Mouse (Mus musculus) ES-Bruce4 (cell line): Measurements from ENCODE around the gene Asic1. TPM values are rescaled to one million over a fixed set of nuclear protein-coding genes. Genes with fewer than 3 reads are reported as not detected.
A peak's percentile ranks its signal among the peaks of the same experiment; 100 is the strongest.

Source experiments
- H3K27ac ChIP-seq: 2 replicates; pipeline ENCODE4 v1.5.1; 2012; ENCODE audit warnings: low read length, inconsistent platforms; ENCODE audit not compliant: insufficient read depth
- H3K27me3 ChIP-seq: 2 replicates; pipeline ENCODE4 v1.6.1; 2012; ENCODE audit warnings: mild to moderate bottlenecking, low read length, inconsistent platforms; ENCODE audit not compliant: control insufficient read depth, poor library complexity, insufficient read depth, severe bottlenecking
- H3K36me3 ChIP-seq: 2 replicates; pipeline ENCODE4 v1.6.1; 2012; ENCODE audit warnings: inconsistent platforms, mild to moderate bottlenecking, low read length, moderate library complexity; ENCODE audit not compliant: control insufficient read depth, poor library complexity, insufficient read depth, severe bottlenecking
- H3K4me1 ChIP-seq: one replicate; pipeline ENCODE4 v1.8.1; 2011; ENCODE audit warnings: low read length; ENCODE audit not compliant: control insufficient read depth, insufficient read depth
- H3K4me3 ChIP-seq: 2 replicates; pipeline ENCODE4 v1.5.1; 2011; ENCODE audit warnings: low read depth, mild to moderate bottlenecking, low read length
- H3K9ac ChIP-seq: 2 replicates; pipeline ENCODE4 v1.6.1; 2012; ENCODE audit warnings: low read depth, mild to moderate bottlenecking, inconsistent platforms; ENCODE audit not compliant: poor library complexity, severe bottlenecking
- H3K9me3 ChIP-seq: replicated peaks from 2 replicates; pipeline ENCODE4 v1.6.1; 2012; ENCODE audit warnings: mild to moderate bottlenecking, low read length, inconsistent platforms; ENCODE audit not compliant: control insufficient read depth, poor library complexity, insufficient read depth, severe bottlenecking
- CTCF ChIP-seq: IDR thresholded peaks from one replicate; pipeline ENCODE4 v1.8.1; 2011; ENCODE audit warnings: low read depth, low read length
- EP300 ChIP-seq: IDR thresholded peaks from 2 replicates; pipeline ENCODE4 v1.6.1; 2011; ENCODE audit warnings: low read depth, low read length; ENCODE audit not compliant: insufficient read depth
- POLR2A ChIP-seq: IDR thresholded peaks from one replicate; pipeline ENCODE4 v1.8.1; 2011; ENCODE audit warnings: low read length; ENCODE audit not compliant: insufficient read depth
- polyA plus RNA-seq: library from polyadenylated mRNA; stranded (reverse); fragments of >200 nt; gene quantifications from 2 replicates; pipeline ENCODE4 v1.2.4, GENCODE M21; 2011; ENCODE audit warnings: low read depth; ENCODE audit not compliant: missing spikeins, insufficient read depth, insufficient read length

Gene Asic1
- polyA plus RNA-seq, 1 experiment, result 3.9 TPM

DNA sequence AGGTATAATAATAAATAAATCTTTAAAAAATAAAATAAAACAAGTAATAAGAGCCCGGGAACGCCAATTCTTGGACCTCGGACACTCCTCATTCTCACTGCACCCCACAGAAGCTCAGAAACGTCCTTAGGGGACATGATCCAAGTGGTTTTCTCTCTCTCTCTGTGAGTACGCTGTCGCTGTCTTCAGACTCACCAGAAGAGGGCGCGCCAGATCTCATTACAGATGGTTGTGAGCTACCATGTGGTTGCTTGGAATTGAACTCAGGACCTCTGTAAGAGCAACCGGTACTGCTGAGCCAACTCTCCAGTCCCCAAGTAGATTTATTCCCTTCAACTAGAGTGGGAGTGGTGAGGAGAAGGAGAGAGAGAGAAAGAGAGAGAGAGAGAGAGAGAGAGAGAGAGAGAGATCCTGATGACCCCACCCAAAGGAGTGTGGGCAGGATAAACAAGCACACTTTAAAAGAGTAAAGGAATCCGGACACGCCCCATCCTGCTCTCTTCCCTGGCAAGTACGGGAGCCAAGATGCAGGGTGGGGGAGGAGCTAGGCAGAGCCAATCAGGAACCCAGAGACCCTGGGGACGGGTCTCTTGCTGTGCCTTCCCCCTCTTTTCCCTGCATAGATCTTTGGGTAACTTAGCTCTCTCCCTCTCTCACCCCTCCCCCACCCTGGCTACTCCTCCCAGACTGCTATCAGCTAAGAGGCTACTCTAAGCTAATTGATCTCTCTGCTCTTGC, 8.1 kb downstream of the Asic1 start:
- H3K27ac ChIP-seq, result peak overlapping the region; percentile 92
- TF ChIP-seq POLR2A (no peak), CTCF (peak; percentile 64), EP300 (no peak)
- H3K4me3 ChIP-seq, result 0 out of 2 replicates have a peak overlapping the region, but pooled peaks have one; percentile 36

DNA sequence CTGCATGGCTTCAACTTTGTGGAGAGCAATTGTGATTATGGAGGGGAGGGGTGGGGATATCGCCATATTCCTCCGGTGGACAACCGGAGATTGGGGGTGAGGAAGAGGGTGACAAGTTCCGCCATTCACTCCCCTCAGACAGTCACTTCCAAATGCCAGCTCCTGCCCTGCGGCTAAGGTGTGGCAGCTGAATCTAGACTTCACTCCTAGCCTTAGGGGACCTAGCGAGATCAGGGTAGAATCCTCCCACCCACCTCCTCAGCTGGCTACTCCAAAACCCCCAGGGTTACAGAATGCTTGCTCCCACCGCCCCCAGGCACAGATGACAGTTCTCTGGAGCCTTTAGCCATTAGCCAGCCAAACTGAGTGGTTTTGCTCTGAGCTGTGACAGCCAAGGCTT, 8.8 kb downstream of the Asic1 start:
- peaks cover 3% of the 10 kb centered on the region for H3K4me1 ChIP-seq
- peak overlapping the region; percentile 92 for H3K27ac ChIP-seq
- no peaks in the 10 kb centered on the region for H3K36me3 ChIP-seq
- H3K9ac ChIP-seq, result no peak overlapping the region
- peak overlapping the region; percentile 36; the same call in 1 of the 2 replicates for H3K4me3 ChIP-seq
- no peaks in the 10 kb centered on the region for H3K27me3 ChIP-seq
- no peak for TF ChIP-seq CTCF
- TF ChIP-seq EP300, result peak; percentile 22; the same call in 1 of the 2 replicates
- no peak for TF ChIP-seq POLR2A
- no peaks in the 10 kb centered on the region for H3K9me3 ChIP-seq

More for the DNA sequence above, 8.1 kb downstream of the Asic1 start:
- Histone ChIP-seq H3K9ac (peak overlapping the region; percentile 39; the same call in 1 of the 2 replicates), H3K27me3 (no peaks in the 10 kb centered on the region), H3K4me1 (peaks cover 3% of the 10 kb centered on the region), H3K36me3 (no peaks in the 10 kb centered on the region), H3K9me3 (no peaks in the 10 kb centered on the region)

GRCm38 (mm10) chr15:99682880-99683279, 12.7 kb downstream of the Asic1 start:
- peaks cover 3% of the 10 kb centered on the region for H3K4me1 ChIP-seq
- no peak overlapping the region for H3K27ac ChIP-seq
- H3K4me3 ChIP-seq, result no peak overlapping the region
- no peak overlapping the region for H3K9ac ChIP-seq
- TF ChIP-seq EP300 (no peak), POLR2A (no peak), CTCF (peak; percentile 55)
- no peaks in the 10 kb centered on the region for H3K9me3 ChIP-seq
- no peaks in the 10 kb centered on the region for H3K36me3 ChIP-seq
- H3K27me3 ChIP-seq, result no peaks in the 10 kb centered on the region

- Histone ChIP-seq H3K27me3 (no peaks in the 10 kb centered on the region), H3K9me3 (no peaks in the 10 kb centered on the region), H3K27ac (no peak overlapping the region), H3K4me1 (peaks cover 3% of the 10 kb centered on the region), H3K9ac (no peak overlapping the region), H3K4me3 (no peak overlapping the region), H3K36me3 (no peaks in the 10 kb centered on the region)
- TF ChIP-seq CTCF (no peak), EP300 (no peak), POLR2A (no peak)
Measured at GRCm38 (mm10) chr15:99684156-99684555, 14.0 kb downstream of the Asic1 start.

DNA sequence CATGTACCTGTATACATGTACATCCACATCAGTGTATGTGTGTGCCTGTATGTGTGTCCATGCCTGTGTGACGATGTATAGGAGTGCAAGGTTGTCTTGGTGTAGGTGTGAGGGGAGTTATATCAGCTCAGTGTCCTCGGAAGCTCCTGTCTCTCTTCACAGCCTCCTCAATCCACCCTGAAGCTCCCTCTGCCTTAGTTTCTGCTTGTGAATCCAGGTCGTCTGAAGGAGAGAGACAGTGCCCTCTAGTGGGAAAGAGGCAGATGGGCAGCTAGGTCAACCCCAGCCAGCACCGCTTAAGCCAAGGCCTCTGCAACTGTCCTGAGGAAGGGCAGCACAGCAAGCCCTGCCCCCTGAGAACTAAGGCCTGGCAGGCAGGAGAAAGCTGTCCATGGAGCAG, 18.5 kb downstream of the Asic1 start:
- Histone ChIP-seq H3K27me3 (no peaks in the 10 kb centered on the region), H3K4me1 (no peaks in the 10 kb centered on the region), H3K27ac (no peak overlapping the region), H3K4me3 (no peak overlapping the region), H3K9me3 (no peaks in the 10 kb centered on the region), H3K36me3 (no peaks in the 10 kb centered on the region), H3K9ac (no peak overlapping the region)
- TF ChIP-seq POLR2A (no peak), EP300 (no peak), CTCF (peak; percentile 96)

GRCm38 (mm10) chr15:99690924-99691323, 20.8 kb downstream of the Asic1 start:
- no peaks in the 10 kb centered on the region for H3K9me3 ChIP-seq
- TF ChIP-seq POLR2A (no peak), CTCF (no peak), EP300 (no peak)
- no peak overlapping the region for H3K4me3 ChIP-seq
- H3K27me3 ChIP-seq, result no peaks in the 10 kb centered on the region
- H3K36me3 ChIP-seq, result no peaks in the 10 kb centered on the region
- H3K27ac ChIP-seq, result no peak overlapping the region
- no peak overlapping the region for H3K9ac ChIP-seq
- H3K4me1 ChIP-seq, result no peaks in the 10 kb centered on the region
